Mouse (Mus musculus): Measurements from ENCODE around the gene Wdfy2. TPM values are rescaled to one million over a fixed set of nuclear protein-coding genes. Genes with fewer than 3 reads are reported as not detected.
"Not testable (repeated sequence)": the region's sequence is repeated elsewhere in the genome, so short reads cannot be mapped to it uniquely, and the experiment has no call there.

The Wdfy2 gene
- polyA plus RNA-seq, 1 experiment from 2014 or later = 8.4 TPM

DNA sequence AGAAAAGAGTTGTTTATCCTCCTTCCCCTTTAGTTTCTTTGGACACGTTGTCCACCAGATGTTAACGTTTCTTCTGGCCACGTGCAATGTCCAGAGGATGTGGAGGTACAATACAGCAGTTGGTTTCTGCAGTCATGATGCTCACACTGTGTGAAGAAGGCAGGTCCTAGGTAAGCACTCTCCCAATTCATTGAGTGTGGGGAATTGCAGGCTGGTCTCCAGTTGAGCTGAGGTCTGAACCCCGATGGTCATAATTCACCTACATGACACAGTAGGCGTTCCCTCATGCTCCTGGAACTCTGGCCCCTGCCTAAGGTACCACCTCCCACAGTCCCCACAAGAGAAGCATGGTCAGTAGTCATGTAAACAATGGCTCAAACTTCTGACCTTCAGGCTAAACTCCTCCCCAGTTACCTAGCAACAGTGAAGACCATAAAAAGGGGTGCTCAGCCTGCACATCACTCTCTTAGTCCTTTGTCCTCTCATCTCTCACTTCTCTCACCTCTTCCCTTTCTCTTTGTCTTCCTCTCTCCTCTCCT lies 56.2 kb downstream of the Wdfy2 start:
- not testable (repeated sequence) for H3K27me3 ChIP-seq (ENCODE audit: control insufficient read depth, insufficient read depth, low read depth, low read length); H3K36me3 ChIP-seq (ENCODE audit: control insufficient read depth, insufficient read depth, low read length); ATAC-seq; H3K4me1 ChIP-seq (ENCODE audit: control insufficient read depth, insufficient read depth, low read length); H3K4me2 ChIP-seq (ENCODE audit: low read length); H3K9me3 ChIP-seq (replicated peaks; ENCODE audit: control insufficient read depth, low read length, poor library complexity, severe bottlenecking); H3K27ac ChIP-seq (ENCODE audit: low read length); H3K9ac ChIP-seq (ENCODE audit: low read depth, low read length); H3K4me3 ChIP-seq (ENCODE audit: low read depth, low read length)
- 77% methylated on average over 5 of the region's 5 CpGs for WGBS

DNA sequence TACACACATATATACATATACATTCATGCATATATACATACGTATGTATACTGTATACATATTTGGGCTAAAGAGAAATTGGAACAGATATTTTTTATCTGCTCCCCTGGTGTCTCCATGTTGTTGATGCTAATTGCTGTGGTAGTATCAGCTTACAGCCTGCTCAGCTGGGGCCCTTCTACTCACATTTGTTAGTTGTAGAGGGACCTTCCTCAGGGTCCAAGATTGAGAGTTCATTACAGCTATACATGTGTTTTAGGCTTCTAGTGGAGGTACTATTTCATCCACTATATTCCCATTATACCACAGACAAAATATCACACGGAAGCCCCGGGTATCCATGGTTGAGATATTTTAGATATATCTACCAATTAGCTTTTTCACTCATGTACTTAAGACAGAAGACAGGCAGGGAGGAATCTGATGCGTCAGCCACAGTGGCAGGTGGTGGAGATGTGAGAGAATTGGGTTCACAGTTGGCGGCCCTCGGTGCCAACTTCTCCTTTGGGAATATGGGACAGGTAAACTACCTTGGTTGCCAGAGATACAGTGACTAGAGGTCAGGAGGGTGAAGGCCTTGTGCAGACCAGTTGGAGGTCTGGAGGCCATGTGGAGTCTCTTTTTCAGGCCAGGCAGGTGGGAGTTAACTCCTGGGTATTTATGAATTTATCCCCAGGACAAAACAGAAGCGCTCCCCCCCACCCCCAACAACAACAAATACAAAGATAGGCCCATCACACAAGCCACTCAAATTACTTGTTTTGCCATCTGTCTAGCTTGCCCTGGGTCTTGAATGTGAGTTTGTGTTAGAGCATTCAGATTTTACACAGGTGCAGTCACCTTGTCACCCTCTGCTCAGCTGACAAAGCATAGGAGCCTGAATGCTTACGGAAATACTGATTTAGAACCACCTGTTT lies 57.7 kb downstream of the Wdfy2 start:
- Histone ChIP-seq H3K36me3 (ENCODE audit: control insufficient read depth, insufficient read depth, low read length) (no peaks in the 10 kb centered on the region), H3K27ac (ENCODE audit: low read length) (no peak overlapping the region), H3K9me3 (replicated peaks; ENCODE audit: control insufficient read depth, low read length, poor library complexity, severe bottlenecking) (no peaks in the 10 kb centered on the region), H3K4me3 (ENCODE audit: low read depth, low read length) (no peak overlapping the region), H3K27me3 (ENCODE audit: control insufficient read depth, insufficient read depth, low read depth, low read length) (no peaks in the 10 kb centered on the region), H3K4me2 (ENCODE audit: low read length) (no peak overlapping the region), H3K4me1 (ENCODE audit: control insufficient read depth, insufficient read depth, low read length) (no peaks in the 10 kb centered on the region), H3K9ac (ENCODE audit: low read depth, low read length) (no peak overlapping the region)
- ATAC-seq = no peak
- WGBS = 94% methylated on average over 8 of the region's 8 CpGs

GRCm38 (mm10) chr14:62898061-62898460 lies 60.6 kb downstream of the Wdfy2 start:
- WGBS = 70% methylated on average over 6 of the region's 6 CpGs
- H3K9me3 ChIP-seq (replicated peaks; ENCODE audit: control insufficient read depth, low read length, poor library complexity, severe bottlenecking) = no peaks in the 10 kb centered on the region
- no peaks in the 10 kb centered on the region for H3K27me3 ChIP-seq (ENCODE audit: control insufficient read depth, insufficient read depth, low read depth, low read length)
- peak; percentile 51; the same call in 1 of the 2 replicates for ATAC-seq
- no peak overlapping the region for H3K9ac ChIP-seq (ENCODE audit: low read depth, low read length)
- H3K27ac ChIP-seq (ENCODE audit: low read length) = no peak overlapping the region
- H3K36me3 ChIP-seq (ENCODE audit: control insufficient read depth, insufficient read depth, low read length) = no peaks in the 10 kb centered on the region
- no peaks in the 10 kb centered on the region for H3K4me1 ChIP-seq (ENCODE audit: control insufficient read depth, insufficient read depth, low read length)
- H3K4me2 ChIP-seq (ENCODE audit: low read length) = no peak overlapping the region
- no peak overlapping the region for H3K4me3 ChIP-seq (ENCODE audit: low read depth, low read length)

- Histone ChIP-seq H3K27me3 (ENCODE audit: control insufficient read depth, insufficient read depth, low read depth, low read length) (no peaks in the 10 kb centered on the region), H3K27ac (ENCODE audit: low read length) (no peak overlapping the region), H3K36me3 (ENCODE audit: control insufficient read depth, insufficient read depth, low read length) (no peaks in the 10 kb centered on the region), H3K4me1 (ENCODE audit: control insufficient read depth, insufficient read depth, low read length) (no peaks in the 10 kb centered on the region; the same call in none of the 2 replicates), H3K9ac (ENCODE audit: low read depth, low read length) (no peak overlapping the region), H3K4me2 (ENCODE audit: low read length) (no peak overlapping the region), H3K9me3 (replicated peaks; ENCODE audit: control insufficient read depth, low read length, poor library complexity, severe bottlenecking) (no peaks in the 10 kb centered on the region), H3K4me3 (ENCODE audit: low read depth, low read length) (no peak overlapping the region)
- no peak for ATAC-seq
- 90% methylated on average over 2 of the region's 2 CpGs for WGBS
Observed at GRCm38 (mm10) chr14:62907888-62908287, 70.4 kb downstream of the Wdfy2 start.

DNA sequence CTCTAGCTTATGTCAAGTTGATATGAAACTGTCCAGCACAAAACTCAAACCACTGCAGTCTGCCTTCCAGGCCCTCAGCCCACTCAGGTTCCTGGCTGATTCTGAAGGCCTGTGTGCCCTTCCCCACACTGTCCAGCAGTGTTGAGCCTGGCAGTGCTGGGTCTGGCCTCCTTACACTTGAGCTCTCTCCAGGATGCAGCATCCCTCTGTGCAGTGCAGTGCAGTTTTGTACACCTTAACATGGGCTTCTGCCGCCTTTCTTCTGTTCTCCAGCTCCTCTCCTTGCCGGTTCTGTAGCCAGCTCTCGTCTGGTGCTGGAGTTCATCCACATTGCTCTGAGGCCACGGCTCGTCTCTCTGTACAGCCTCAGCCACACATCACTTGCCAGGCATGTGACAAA lies 71.1 kb downstream of the Wdfy2 start:
- Histone ChIP-seq H3K4me1 (ENCODE audit: control insufficient read depth, insufficient read depth, low read length) (no peaks in the 10 kb centered on the region; the same call in none of the 2 replicates), H3K27ac (ENCODE audit: low read length) (no peak overlapping the region), H3K4me3 (ENCODE audit: low read depth, low read length) (no peak overlapping the region), H3K9me3 (replicated peaks; ENCODE audit: control insufficient read depth, low read length, poor library complexity, severe bottlenecking) (no peaks in the 10 kb centered on the region), H3K9ac (ENCODE audit: low read depth, low read length) (no peak overlapping the region), H3K4me2 (ENCODE audit: low read length) (no peak overlapping the region), H3K27me3 (ENCODE audit: control insufficient read depth, insufficient read depth, low read depth, low read length) (no peaks in the 10 kb centered on the region), H3K36me3 (ENCODE audit: control insufficient read depth, insufficient read depth, low read length) (no peaks in the 10 kb centered on the region)
- WGBS = 84% methylated on average over 5 of the region's 5 CpGs
- ATAC-seq = no peak

- Histone ChIP-seq H3K9ac (ENCODE audit: low read depth, low read length) (no peak overlapping the region), H3K4me2 (ENCODE audit: low read length) (no peak overlapping the region), H3K36me3 (ENCODE audit: control insufficient read depth, insufficient read depth, low read length) (no peaks in the 10 kb centered on the region), H3K27ac (ENCODE audit: low read length) (no peak overlapping the region), H3K27me3 (ENCODE audit: control insufficient read depth, insufficient read depth, low read depth, low read length) (no peaks in the 10 kb centered on the region), H3K4me1 (ENCODE audit: control insufficient read depth, insufficient read depth, low read length) (no peaks in the 10 kb centered on the region; the same call in 1 of the 2 replicates), H3K9me3 (replicated peaks; ENCODE audit: control insufficient read depth, low read length, poor library complexity, severe bottlenecking) (no peaks in the 10 kb centered on the region), H3K4me3 (ENCODE audit: low read depth, low read length) (no peak overlapping the region)
- 80% methylated on average over 4 of the region's 4 CpGs for WGBS
- no peak for ATAC-seq
Observed at GRCm38 (mm10) chr14:62910859-62911258, 73.4 kb downstream of the Wdfy2 start.

DNA sequence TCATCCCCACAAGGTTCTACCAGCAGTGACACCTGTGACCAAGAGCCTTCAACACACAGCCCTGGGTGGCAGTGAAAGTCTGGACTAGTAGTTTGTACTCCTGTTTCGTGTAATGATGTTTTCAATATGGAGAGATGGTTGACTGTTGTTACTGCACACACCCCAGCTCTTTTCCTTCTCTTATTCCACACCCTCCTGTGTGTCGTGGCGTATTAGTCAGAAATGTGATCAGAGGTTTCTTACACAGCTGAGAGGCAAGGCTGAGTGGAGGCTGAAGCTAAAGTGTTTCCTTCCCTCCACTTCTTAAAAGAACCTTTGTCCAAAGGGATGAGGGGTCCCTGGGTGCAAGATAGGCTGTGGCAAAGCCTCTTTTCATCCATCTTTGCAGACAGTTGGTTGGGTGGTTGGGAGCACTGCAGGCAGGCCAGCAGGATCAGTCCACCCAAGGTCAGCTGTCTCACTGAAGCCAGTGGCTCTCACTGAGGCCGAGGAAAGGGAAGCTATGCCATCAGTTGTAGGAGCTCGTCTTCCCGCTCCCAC lies 77.7 kb downstream of the Wdfy2 start:
- Histone ChIP-seq H3K9me3 (replicated peaks; ENCODE audit: control insufficient read depth, low read length, poor library complexity, severe bottlenecking) (no peaks in the 10 kb centered on the region), H3K27me3 (ENCODE audit: control insufficient read depth, insufficient read depth, low read depth, low read length) (no peaks in the 10 kb centered on the region), H3K27ac (ENCODE audit: low read length) (no peak overlapping the region), H3K4me2 (ENCODE audit: low read length) (no peak overlapping the region), H3K9ac (ENCODE audit: low read depth, low read length) (no peak overlapping the region), H3K4me1 (ENCODE audit: control insufficient read depth, insufficient read depth, low read length) (no peaks in the 10 kb centered on the region; the same call in 1 of the 2 replicates), H3K36me3 (ENCODE audit: control insufficient read depth, insufficient read depth, low read length) (no peaks in the 10 kb centered on the region), H3K4me3 (ENCODE audit: low read depth, low read length) (no peak overlapping the region)
- no peak for ATAC-seq
- WGBS = 85% methylated on average over 6 of the region's 6 CpGs

DNA sequence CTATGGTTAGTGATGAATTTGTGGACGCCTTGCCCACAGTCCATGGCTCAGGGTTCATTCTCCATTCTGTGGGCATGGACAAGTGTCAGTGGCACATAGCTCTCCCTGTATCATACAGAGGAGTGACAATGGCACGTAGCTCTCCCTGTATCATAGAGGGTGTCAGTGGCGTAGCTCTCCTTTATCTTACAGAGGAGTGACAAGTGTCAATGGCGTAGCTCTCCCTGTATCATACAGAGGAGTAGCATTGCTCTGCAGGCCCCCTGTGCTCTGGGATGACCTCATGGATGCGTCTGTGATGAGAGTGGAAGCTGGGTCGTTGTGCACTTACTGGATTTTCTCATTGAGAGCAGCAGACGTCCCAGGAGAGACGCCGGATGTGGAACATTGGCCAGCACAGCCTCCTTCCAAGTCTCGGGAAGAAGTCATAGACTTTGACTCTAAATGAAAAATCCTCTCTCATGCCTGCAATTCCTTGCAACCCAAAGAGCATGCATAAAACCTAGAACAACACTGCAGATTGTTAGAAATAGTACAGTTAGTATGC lies 79.1 kb downstream of the Wdfy2 start:
- 88% methylated on average over 10 of the region's 10 CpGs for WGBS
- no peak overlapping the region for H3K4me2 ChIP-seq (ENCODE audit: low read length)
- no peaks in the 10 kb centered on the region for H3K36me3 ChIP-seq (ENCODE audit: control insufficient read depth, insufficient read depth, low read length)

GRCm38 (mm10) chr14:62921401-62921800 lies 83.9 kb downstream of the Wdfy2 start:
- Histone ChIP-seq H3K9me3 (replicated peaks; ENCODE audit: control insufficient read depth, low read length, poor library complexity, severe bottlenecking) (no peaks in the 10 kb centered on the region), H3K4me1 (ENCODE audit: control insufficient read depth, insufficient read depth, low read length) (no peaks in the 10 kb centered on the region), H3K9ac (ENCODE audit: low read depth, low read length) (no peak overlapping the region), H3K27me3 (ENCODE audit: control insufficient read depth, insufficient read depth, low read depth, low read length) (no peaks in the 10 kb centered on the region), H3K36me3 (ENCODE audit: control insufficient read depth, insufficient read depth, low read length) (0 out of 2 replicates have a peak, but pooled peaks cover 2% of the 10 kb centered on the region), H3K4me3 (ENCODE audit: low read depth, low read length) (no peak overlapping the region), H3K27ac (ENCODE audit: low read length) (no peak overlapping the region), H3K4me2 (ENCODE audit: low read length) (no peak overlapping the region)
- ATAC-seq = no peak
- 85% methylated on average over 5 of the region's 5 CpGs for WGBS

More for the DNA sequence above, 79.1 kb downstream of the Wdfy2 start:
- no peak overlapping the region for H3K9ac ChIP-seq (ENCODE audit: low read depth, low read length)
- no peak for ATAC-seq
- H3K27ac ChIP-seq (ENCODE audit: low read length) = no peak overlapping the region
- H3K4me3 ChIP-seq (ENCODE audit: low read depth, low read length) = no peak overlapping the region
- H3K4me1 ChIP-seq (ENCODE audit: control insufficient read depth, insufficient read depth, low read length) = no peaks in the 10 kb centered on the region
- no peaks in the 10 kb centered on the region for H3K9me3 ChIP-seq (replicated peaks; ENCODE audit: control insufficient read depth, low read length, poor library complexity, severe bottlenecking)
- H3K27me3 ChIP-seq (ENCODE audit: control insufficient read depth, insufficient read depth, low read depth, low read length) = no peaks in the 10 kb centered on the region

Data from midbrain, embryonic 16.5 days (tissue).